ENCODE assay signal across 22 mouse cellular contexts in genomic region chr10:21151320-21151719, GRCm38 (mm10).
"Had no signal": no experiment of that assay in that cellular context is flagged by ENCODE, and none has a peak within 500 bp of the region (broad histone marks: within the 10 kb centered on the region; RNA-seq: fewer than 3 reads in every experiment).

No protein-coding gene starts in this region.

- H3K9me3 ChIP-seq: lung, embryonic 15.5 days; megakaryocyte, embryonic 14.5 days; midbrain, embryonic 10.5 days; midbrain, embryonic 13.5 days; neural tube, embryonic 13.5 days had no signal

- ATAC-seq: midbrain, embryonic 13.5 days; midbrain, embryonic 16.5 days had no signal

- H3K4me3 ChIP-seq: left cerebral cortex, adult 2 months; lung, embryonic 15.5 days; megakaryocyte, embryonic 14.5 days; midbrain, embryonic 10.5 days; midbrain, embryonic 13.5 days; myocyte; neural tube, embryonic 13.5 days had no signal

- H3K9ac ChIP-seq: liver, embryonic 14.5 days; lung, embryonic 15.5 days; midbrain, embryonic 13.5 days; neural tube, embryonic 13.5 days had no signal

- DNase-seq: kidney, adult 11 months; kidney, adult 8-10 months; kidney, postnatal 25 days; layer of hippocampus, postnatal 36 days; lung, adult 18-20 months; lung, postnatal 10 days; lung, postnatal 36 days; retina, postnatal 1 day; right cerebral cortex, postnatal 25 days; thymus, adult 18-20 months; thymus, postnatal 14 days; thymus, postnatal 4 days had no signal

- H3K36me3 ChIP-seq: neural tube, embryonic 13.5 days had no signal

- H3K27me3 ChIP-seq: lung, embryonic 15.5 days; megakaryocyte, embryonic 14.5 days; neural tube, embryonic 13.5 days had no signal

- H3K4me1 ChIP-seq: lung, embryonic 15.5 days; midbrain, embryonic 10.5 days; midbrain, embryonic 13.5 days; neural tube, embryonic 13.5 days had no signal

- H3K4me2 ChIP-seq: lung, embryonic 15.5 days; midbrain, embryonic 13.5 days; neural tube, embryonic 13.5 days had no signal

- H3K27ac ChIP-seq: kidney, postnatal 0 days; left cerebral cortex, adult 2 months; liver, embryonic 14.5 days; lung, embryonic 15.5 days; midbrain, embryonic 10.5 days; midbrain, embryonic 13.5 days; neural tube, embryonic 13.5 days had no signal
